Mouse (Mus musculus) myocyte (in vitro differentiated cells): ENCODE measurements around the gene Gyg. TPM values are rescaled to one million over a fixed set of nuclear protein-coding genes. Genes with fewer than 3 reads are reported as not detected.

Experiments used
- H3K27me3 ChIP-seq: one replicate; pipeline ENCODE4 v1.6.1; 2011; ENCODE audit not compliant: control insufficient read depth, insufficient read depth, insufficient read length
- H3K36me3 ChIP-seq: one replicate; pipeline ENCODE4 v1.6.1; 2011; ENCODE audit not compliant: control insufficient read depth, insufficient read depth
- H3K4me2 ChIP-seq: one replicate; pipeline ENCODE4 v1.6.1; 2011; ENCODE audit warnings: low read depth, control low read depth
- H3K4me3 ChIP-seq: one replicate; pipeline ENCODE4 v1.5.1; 2011; ENCODE audit warnings: mild to moderate bottlenecking, control low read depth, moderate library complexity
- H3K79me2 ChIP-seq: one replicate; pipeline ENCODE4 v1.6.1; 2011; ENCODE audit not compliant: control insufficient read depth, insufficient read depth
- H3ac ChIP-seq: one replicate; pipeline ENCODE4 v1.6.1; 2011; ENCODE audit not compliant: control insufficient read depth, insufficient read length
- CEBPB ChIP-seq: IDR thresholded peaks from 2 replicates; pipeline ENCODE4 v1.6.1; 2011; ENCODE audit warnings: mild to moderate bottlenecking, moderate library complexity; ENCODE audit not compliant: poor library complexity, insufficient read depth, severe bottlenecking
- E2F4 ChIP-seq: IDR thresholded peaks from one replicate; pipeline ENCODE4 v1.6.1; 2011; ENCODE audit warnings: mild to moderate bottlenecking, control low read depth, moderate library complexity; ENCODE audit not compliant: insufficient read depth
- MAX ChIP-seq: IDR thresholded peaks from one replicate; pipeline ENCODE4 v1.6.1; 2011; ENCODE audit warnings: low read depth, mild to moderate bottlenecking, control low read depth
- MYOD1 ChIP-seq, 3 experiments: IDR thresholded peaks; one replicate each; pipeline ENCODE4 v1.6.1; 2011; ENCODE audit warnings: control low read depth in 2 of 3, low read depth in 2 of 3, mild to moderate bottlenecking in 2 of 3, moderate library complexity in 1 of 3; ENCODE audit not compliant: insufficient read length in 2 of 3, control insufficient read depth in 1 of 3
- MYOG ChIP-seq, 3 experiments: IDR thresholded peaks; one replicate each; pipeline ENCODE4 v1.6.1; 2011; ENCODE audit warnings: control low read depth in 2 of 3, low read depth in 2 of 3, mild to moderate bottlenecking in 2 of 3; ENCODE audit not compliant: insufficient read length in 2 of 3, control insufficient read depth in 1 of 3, insufficient read depth in 1 of 3
- POLR2A ChIP-seq: IDR thresholded peaks from one replicate; pipeline ENCODE4 v1.6.1; 2011; ENCODE audit warnings: low read depth, mild to moderate bottlenecking, control low read depth, moderate library complexity; ENCODE audit not compliant: insufficient read length
- POLR2AphosphoS2 ChIP-seq: IDR thresholded peaks from one replicate; pipeline ENCODE4 v1.6.1; 2011; ENCODE audit warnings: low read depth, control low read depth; ENCODE audit not compliant: insufficient read length
- REST ChIP-seq: IDR thresholded peaks from one replicate; pipeline ENCODE4 v1.6.1; 2011; ENCODE audit warnings: mild to moderate bottlenecking, control low read depth, moderate library complexity; ENCODE audit not compliant: insufficient read depth, insufficient read length
- SRF ChIP-seq: IDR thresholded peaks from one replicate; pipeline ENCODE4 v1.6.1; 2011; ENCODE audit warnings: low read depth; ENCODE audit not compliant: control insufficient read depth, insufficient read length
- TCF12 ChIP-seq: IDR thresholded peaks from one replicate; pipeline ENCODE4 v1.6.1; 2011; ENCODE audit warnings: mild to moderate bottlenecking, control low read depth; ENCODE audit not compliant: poor library complexity, insufficient read depth, severe bottlenecking
- TCF3 ChIP-seq: IDR thresholded peaks from one replicate; pipeline ENCODE4 v1.6.1; 2011; ENCODE audit warnings: low read depth, control low read depth; ENCODE audit not compliant: insufficient read length
- USF1 ChIP-seq: IDR thresholded peaks from one replicate; pipeline ENCODE4 v1.6.1; 2011; ENCODE audit warnings: low read depth, mild to moderate bottlenecking, control low read depth, moderate library complexity
- polyA plus RNA-seq: library from polyadenylated mRNA; unstranded; fragments of >200 nt; fragmentation: generic; extraction: Trizol; gene quantifications from one replicate; pipeline ENCODE4 v1.2.1, GENCODE M21; 2012; ENCODE audit warnings: missing spikeins

Gene Gyg
- polyA plus RNA-seq, 1 experiment, result 63.9 TPM

- H3K4me2 ChIP-seq, result no peak overlapping the region
- peaks cover 1% of the 10 kb centered on the region for H3K36me3 ChIP-seq
- H3K27me3 ChIP-seq, result no peaks in the 10 kb centered on the region
- H3K4me3 ChIP-seq, result no peak overlapping the region
- H3ac ChIP-seq, result no peak overlapping the region
- no peaks in the 10 kb centered on the region for H3K79me2 ChIP-seq
- TF ChIP-seq MYOG (IDR thresholded peaks at IDR 0.05; ENCODE audit: control insufficient read depth in 1 of 3, insufficient read depth in 1 of 3, insufficient read length in 2 of 3, low read depth in 2 of 3) (peak in 1 of 3 experiments; percentile 73), POLR2A (no peak), SRF (no peak), MYOD1 (IDR thresholded peaks at IDR 0.05; ENCODE audit: control insufficient read depth in 1 of 3, insufficient read length in 2 of 3, low read depth in 2 of 3) (peak in 1 of 3 experiments; percentile 56)
Measured at GRCm38 (mm10) chr3:20134545-20134944, 20.6 kb downstream of the Gyg start.

GRCm38 (mm10) chr3:20133745-20134144 is 21.4 kb downstream of the Gyg start:
- Histone ChIP-seq H3K36me3 (peaks cover 3% of the 10 kb centered on the region), H3K27me3 (no peaks in the 10 kb centered on the region), H3ac (no peak overlapping the region), H3K4me3 (no peak overlapping the region), H3K79me2 (no peaks in the 10 kb centered on the region), H3K4me2 (no peak overlapping the region)
- TF ChIP-seq POLR2AphosphoS2 (no peak), REST (no peak), TCF3 (no peak), E2F4 (no peak), MYOD1 (IDR thresholded peaks at IDR 0.05; ENCODE audit: control insufficient read depth in 1 of 3, insufficient read length in 2 of 3, low read depth in 2 of 3) (no peak), TCF12 (no peak), MAX (no peak), POLR2A (no peak), USF1 (no peak), SRF (no peak), CEBPB (no peak), MYOG (IDR thresholded peaks at IDR 0.05; ENCODE audit: control insufficient read depth in 1 of 3, insufficient read depth in 1 of 3, insufficient read length in 2 of 3, low read depth in 2 of 3) (no peak)

GRCm38 (mm10) chr3:20132731-20133130 is 22.4 kb downstream of the Gyg start:
- Histone ChIP-seq H3K4me3 (no peak overlapping the region), H3K36me3 (peaks cover 3% of the 10 kb centered on the region), H3K79me2 (no peaks in the 10 kb centered on the region), H3K4me2 (no peak overlapping the region), H3ac (no peak overlapping the region), H3K27me3 (no peaks in the 10 kb centered on the region)
- TF ChIP-seq CEBPB, result 0 out of 2 replicates have a peak, but pooled peaks have one; percentile 35
- no peak for TF ChIP-seq REST

GRCm38 (mm10) chr3:20131350-20131720 is 23.8 kb downstream of the Gyg start:
- Histone ChIP-seq H3K4me2 (no peak overlapping the region), H3K27me3 (no peaks in the 10 kb centered on the region), H3K36me3 (peaks cover 4% of the 10 kb centered on the region), H3K79me2 (no peaks in the 10 kb centered on the region), H3ac (no peak overlapping the region), H3K4me3 (no peak overlapping the region)
- TF ChIP-seq TCF12 (no peak), E2F4 (no peak), REST (no peak), MYOD1 (IDR thresholded peaks at IDR 0.05; ENCODE audit: control insufficient read depth in 1 of 3, insufficient read length in 2 of 3, low read depth in 2 of 3) (peak in 1 of 3 experiments; percentile 33), CEBPB (no peak), MYOG (IDR thresholded peaks at IDR 0.05; ENCODE audit: control insufficient read depth in 1 of 3, insufficient read depth in 1 of 3, insufficient read length in 2 of 3, low read depth in 2 of 3) (peak in 1 of 3 experiments; percentile 36), POLR2A (no peak)

GRCm38 (mm10) chr3:20130456-20131349 is 24.4 kb downstream of the Gyg start:
- TF ChIP-seq TCF3 (no peak), TCF12 (no peak), CEBPB (no peak), MYOG (IDR thresholded peaks at IDR 0.05; ENCODE audit: control insufficient read depth in 1 of 3, insufficient read depth in 1 of 3, insufficient read length in 2 of 3, low read depth in 2 of 3) (no peak), SRF (no peak), REST (no peak), POLR2A (no peak), MYOD1 (IDR thresholded peaks at IDR 0.05; ENCODE audit: control insufficient read depth in 1 of 3, insufficient read length in 2 of 3, low read depth in 2 of 3) (no peak), POLR2AphosphoS2 (no peak), E2F4 (no peak), MAX (no peak), USF1 (no peak)

More at GRCm38 (mm10) chr3:20130456-20131349, 24.4 kb downstream of the Gyg start:
- Histone ChIP-seq H3K4me2 (no peak overlapping the region), H3K36me3 (peaks cover 7% of the 10 kb centered on the region), H3K27me3 (no peaks in the 10 kb centered on the region), H3K79me2 (no peaks in the 10 kb centered on the region), H3ac (no peak overlapping the region), H3K4me3 (no peak overlapping the region)
